Mouse (Mus musculus) urinary bladder, postnatal 10 days (tissue): ENCODE results near the gene Foxp1.

Experiments used
- DNase-seq: peaks from one replicate; pipeline ENCODE4 v3.0.0; 2022; ENCODE audit warnings: low spot score

Gene Foxp1

DNA sequence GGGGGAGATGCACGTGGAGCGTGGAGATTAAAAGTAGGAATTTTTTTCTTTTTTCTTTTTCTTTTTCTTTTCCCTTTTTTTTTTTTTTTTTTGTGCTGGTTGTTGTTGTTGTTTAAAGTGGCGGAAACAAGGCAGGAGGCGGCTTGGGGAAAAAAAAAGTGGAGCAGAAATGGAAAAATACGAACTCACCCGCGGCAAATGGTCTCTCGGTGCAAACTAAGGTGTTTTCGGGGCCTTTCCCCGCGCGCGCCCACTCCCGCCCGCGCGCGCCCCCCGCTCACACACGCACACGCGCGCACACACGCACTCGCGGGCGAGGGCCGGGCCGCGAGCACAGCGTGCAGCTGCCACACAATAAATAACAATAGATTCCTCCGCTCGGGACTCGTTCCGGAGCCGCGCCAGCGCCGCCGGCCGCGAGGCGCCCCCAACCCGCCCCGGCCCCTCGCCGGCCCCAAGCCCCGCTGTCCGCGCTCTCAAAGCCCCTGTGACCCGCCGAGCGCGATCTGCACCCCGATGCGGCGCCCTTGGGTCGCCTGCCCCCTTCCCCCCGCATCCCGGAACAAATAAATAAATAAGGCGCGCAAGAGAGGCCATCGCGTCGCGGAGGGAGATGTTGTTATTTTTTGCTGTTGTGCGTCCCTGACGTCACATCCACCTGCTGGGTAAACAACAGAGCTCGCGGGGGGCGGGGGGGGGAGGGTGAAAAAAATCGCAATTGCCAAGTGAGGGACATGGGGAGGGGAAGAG, at the start of gene Foxp1:
Foxp1 (minus strand) TSS at position 363 of the 750 bp plus-strand sequence.
- DNase-seq = no peak

DNA sequence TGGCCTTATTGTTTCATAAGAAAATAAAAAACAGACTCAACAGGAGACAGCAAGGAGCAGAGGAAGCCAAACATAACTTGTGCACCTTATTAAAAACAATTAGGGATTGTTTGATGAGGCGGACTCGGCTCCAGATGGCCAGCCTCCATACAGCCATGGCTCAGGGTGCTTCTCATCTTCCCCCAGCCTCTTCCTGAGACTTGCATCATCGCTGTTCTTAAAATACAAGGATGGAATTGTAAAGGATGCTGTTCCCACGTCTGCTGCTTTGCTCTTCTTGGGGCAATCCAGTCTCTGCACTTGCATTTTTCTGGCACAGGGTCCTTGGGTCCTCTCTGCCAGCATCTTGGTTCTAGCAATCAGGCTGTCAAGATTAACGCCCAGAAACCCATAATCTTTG, 49.5 kb upstream of the Foxp1 start:
- DNase-seq = no peak

DNA sequence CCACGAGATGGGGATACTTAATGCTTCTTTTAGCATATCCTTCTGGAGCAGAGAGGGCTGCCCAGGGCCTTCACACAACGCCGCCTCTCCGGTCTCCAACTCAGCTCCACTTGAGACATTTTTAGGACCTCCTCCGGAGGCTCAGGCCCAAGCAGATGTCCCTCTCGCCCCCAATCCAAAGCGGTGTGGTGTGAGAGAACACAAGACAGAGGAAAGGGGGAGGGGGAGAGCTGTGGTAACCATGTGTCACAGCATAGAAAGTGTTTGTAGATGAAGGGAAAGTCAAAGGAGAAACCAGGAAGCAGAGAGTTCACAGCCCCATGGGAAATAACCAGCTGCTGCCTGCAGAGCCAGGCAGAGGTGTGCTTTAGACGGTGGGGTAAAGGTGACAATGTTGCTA, 44.4 kb upstream of the Foxp1 start:
- no peak for DNase-seq

DNA sequence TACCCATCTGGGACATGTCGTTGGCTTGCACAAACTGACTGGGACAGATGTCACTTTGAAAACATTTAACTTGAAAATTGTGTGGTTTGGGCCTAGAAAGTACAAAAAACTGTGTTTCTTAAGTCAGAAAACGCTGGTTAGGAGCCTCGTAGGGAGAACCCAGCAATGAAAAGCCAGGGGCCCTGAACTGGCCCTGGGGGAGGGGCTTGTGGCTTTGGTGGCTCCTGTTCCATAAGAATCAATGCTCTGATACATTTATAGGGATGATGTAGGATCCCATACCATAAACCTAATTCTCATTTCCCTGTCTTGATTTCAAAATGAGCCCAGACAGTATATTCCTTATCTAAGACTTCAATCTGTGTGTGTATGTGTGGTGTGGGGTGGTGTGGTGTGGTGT, 42.2 kb upstream of the Foxp1 start:
- no peak for DNase-seq

DNA sequence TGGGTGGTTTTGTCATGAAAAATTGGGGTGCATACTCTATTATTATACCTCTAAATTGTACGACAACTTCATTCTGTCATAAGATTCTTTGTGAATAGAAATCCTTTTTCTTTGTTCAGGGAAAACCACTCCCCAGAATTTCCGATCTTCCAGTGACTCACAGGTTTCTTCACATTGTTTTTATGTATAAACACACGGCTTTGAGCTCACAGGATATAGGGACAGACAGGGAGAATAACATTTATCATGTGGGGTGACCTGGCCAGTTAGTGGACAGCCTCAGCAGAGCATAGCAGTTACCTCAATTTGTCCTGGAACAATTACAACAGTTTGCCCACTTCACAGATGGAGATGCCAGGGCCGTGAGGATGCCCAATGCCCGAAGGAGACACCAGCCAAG, 34.4 kb upstream of the Foxp1 start:
- no peak for DNase-seq

DNA sequence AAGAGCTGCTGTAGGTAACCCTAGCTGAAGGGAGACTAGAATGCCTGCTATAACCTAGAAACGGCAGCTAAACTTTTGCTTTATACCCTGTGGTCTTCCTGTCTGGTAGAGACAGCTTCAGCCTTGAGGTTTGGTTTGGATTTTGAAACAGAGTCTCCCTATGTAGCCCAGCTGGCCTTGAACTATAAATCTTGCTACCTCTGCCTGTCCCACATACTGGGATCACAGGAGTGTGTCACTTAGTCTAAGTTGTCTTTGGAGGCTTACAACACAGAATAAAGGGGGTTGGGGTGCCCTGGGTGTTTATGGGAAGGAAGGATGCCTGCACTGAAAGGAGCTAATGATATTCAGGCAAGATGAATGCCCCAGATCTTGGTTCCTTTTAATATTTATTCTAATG, 30.3 kb upstream of the Foxp1 start:
- DNase-seq = no peak

DNA sequence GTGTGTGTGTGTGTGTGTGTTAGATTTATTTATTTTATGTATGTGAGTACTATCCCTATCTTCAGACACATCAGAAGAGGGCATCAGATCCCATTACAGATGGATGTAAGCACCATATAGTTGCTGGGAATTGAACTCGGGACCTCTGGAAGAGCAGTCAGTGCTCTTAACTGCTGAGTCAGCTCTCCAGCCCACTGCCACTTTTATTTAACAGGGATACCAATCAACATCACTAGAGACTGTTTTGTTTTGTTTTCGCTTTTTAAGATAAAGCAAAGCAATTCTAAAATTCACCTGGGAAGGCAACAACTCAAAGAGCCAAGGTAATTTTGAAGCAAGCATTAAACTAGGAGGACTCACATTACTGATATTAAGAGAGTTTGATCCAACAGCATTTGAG, 23.9 kb upstream of the Foxp1 start:
- no peak for DNase-seq

DNA sequence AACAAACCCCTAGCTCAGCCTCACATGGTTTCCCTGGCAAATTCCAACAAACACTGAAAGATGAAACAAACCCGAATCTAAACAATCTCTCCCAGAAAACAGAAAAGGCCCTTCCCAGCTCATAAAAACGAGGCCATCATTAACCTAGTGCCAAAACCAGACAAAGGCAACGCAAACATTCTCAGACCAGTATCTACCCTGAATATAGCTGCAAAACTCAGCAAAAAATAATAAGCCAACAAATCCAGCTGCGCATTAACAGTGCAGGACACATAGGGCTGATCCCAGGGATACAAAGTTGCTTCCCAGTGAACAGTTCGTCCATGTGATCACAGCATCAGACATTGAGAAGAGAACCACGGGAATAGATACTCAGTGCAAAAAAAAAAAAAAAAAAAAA, 22.9 kb upstream of the Foxp1 start:
- DNase-seq = no peak

DNA sequence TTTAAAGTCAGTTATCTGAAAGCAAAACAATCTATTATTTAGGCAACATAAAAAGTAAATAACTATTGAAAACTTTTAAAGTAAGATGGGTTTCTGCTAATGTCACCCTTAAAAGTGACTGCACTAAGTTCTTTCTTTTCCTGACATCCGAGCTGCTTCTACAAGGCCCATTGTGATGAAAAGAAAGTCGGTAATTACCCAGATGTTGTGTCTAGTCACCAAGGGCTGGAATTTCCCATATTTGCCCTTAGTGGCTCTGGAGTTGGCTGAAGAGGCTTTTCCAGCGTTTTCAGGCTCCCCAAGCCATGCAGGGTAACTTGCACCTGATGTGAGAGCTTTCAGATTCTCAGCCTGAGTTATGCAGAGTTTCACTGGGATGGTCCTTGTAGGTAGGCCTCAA, 18.6 kb upstream of the Foxp1 start:
- DNase-seq = no peak

DNA sequence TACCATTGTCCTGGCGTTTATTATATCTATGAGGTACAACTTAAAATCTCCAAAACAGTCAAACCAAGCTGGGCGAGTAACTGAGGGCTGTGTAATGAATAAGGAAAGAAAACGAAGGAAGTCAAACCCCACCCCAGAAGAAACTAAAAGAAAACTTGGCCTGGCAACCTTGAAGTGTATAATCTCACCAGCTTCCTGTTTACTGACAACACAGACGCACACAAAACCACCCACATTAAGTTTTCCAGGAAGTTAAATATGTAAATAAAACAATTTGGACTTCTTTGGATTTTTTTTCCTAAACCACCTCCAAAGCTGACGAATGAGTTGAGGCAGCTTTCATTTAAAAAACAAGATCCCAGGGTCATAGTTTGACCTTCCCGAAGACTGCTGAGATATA, 18.1 kb upstream of the Foxp1 start:
- DNase-seq = no peak

DNA sequence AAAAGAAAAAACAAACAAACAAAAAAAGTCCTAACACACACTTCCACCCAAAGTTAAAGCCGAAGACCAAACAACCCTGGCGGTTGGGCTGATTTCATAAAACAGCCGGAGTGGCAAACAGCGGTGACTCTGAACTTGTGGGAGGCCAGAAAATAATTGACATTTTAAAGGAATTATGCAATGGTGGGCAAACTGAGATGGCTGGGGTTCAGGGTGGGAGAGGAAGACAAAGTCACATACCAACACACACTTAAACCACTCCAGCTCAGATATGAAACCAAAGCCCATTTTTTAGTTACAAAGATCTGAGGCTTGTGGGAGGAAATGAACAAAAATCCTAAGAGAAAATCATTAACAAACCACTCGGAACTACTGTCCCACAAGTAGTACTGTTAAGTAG, 17.6 kb upstream of the Foxp1 start:
- no peak for DNase-seq

DNA sequence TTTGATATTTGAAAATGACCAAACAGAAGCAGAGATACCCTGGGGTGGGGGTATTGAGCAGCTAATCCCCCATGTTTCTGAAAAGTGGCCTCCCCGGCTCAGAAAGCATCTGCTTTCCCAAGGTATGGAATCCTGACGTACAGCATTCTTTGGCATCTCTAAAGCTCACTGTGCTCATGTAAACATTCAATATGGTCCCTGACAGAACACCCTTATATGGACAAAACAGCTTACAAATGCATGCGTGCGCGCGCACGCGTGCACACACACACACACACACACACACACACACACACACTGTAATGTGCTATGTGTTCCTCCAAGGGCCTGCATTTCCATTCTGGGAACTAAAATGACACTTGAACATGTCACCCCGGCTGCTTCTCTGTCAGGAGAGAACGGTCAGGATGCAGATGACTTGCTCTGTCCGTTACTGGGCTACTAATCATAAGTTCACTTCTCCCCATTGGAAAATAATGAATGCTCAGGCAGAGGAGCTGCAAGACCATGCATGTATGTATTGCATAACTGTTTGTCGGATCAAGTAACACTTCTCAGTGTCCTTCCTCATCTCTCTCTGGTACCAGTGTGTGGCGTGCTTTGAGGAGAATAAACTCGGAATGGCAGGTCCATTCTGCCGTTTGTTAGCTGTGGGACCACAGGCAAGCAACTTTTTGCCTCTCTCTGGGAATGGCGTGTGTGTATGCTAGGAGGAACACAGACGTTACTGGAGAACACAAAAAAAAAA, 15.8 kb upstream of the Foxp1 start:
- no peak for DNase-seq

DNA sequence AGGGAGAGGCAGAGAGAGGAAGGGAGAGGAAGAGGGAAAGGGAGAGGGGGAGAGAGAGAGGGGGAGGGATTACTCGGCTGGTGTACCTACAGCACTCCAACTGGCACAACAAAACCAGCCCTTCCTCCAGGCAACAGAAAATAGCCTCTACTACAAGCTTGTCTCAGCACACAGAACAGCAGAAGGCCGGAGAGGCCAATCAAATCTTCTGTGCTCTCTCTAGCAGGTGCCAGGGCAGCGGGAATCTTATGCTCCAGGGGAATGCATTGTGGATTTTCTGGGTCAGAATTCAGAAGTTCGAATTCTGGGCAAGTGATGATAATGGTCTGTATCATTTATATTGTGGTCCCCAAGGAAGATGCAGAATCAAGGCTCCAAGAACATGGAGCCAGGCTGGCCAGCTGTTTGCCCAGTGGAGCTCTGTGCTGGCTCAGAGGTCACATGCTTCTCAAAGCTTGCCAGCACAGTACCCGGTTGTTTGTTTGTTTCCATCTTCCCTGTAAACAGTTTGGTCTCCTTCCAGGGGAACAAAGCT, 11.8 kb upstream of the Foxp1 start:
- DNase-seq = no peak

DNA sequence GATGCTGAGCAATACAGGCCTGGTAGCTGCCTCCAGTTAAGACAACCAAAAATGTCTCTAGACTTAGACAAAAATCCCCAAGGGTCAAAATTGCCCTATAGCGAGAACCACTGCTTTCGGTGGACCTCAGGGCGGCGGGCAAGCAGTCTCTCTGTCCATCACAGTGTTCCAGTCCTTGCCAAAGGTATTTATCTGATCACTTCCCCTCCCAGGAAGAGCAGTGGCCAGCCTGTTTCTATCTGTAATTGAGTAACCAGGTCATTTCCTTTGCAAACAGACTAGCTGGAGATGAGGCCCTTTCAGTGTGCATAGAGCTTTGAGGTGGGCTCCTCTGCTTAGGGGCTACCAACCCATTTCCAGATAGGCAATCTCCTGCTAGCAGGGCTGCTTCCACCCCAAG, 9.9 kb upstream of the Foxp1 start:
- DNase-seq = no peak

DNA sequence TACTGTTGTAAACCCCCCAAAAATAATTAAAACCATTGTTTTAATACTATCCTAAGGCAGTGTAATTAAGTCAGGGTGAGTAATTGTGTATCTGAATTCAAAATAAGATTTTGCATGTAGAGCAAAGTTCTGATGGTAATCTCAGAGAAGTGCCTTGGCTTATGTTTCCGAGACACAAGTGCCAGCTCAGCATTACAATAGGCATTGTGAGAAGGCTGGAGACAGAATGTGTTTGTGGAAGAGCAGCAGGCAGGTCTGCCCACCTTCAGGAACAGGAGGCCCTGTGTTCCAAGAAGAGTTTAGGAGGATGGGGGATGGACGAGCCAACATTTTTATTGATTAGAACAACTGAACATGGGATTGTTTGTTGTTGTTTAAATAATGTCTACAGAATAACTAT, 6.5 kb upstream of the Foxp1 start:
- no peak for DNase-seq

DNA sequence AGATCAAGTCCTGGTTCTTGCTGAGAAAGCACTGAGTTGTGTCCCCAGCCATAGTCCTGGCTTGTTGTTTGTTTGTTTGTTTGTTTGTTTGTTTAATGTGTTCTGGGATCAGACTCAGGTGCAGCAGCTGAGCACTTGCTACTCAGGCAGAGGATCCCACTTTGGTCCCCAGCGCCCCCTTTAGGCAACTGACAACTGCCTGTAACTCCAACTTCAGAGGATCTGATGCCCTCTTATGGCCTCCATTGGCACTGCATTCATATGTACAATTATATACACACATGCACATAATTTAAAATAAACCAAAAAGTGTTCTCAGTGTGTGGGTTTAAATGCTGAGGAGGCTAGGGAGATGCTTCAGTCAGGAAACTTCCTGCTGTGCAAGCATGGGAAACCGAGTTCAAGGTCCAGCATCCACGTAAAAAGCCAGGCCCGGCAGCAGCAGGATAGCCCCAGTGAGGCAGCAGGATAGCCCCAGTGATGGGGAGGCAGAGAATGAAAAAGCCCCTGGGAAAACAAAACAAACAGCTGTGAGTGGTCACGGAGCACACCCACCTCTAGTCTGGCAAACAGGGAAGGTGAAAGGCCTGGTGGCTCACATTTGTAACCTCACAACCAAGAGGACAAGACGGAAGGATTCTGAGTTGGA, 5.1 kb upstream of the Foxp1 start:
- DNase-seq = no peak

DNA sequence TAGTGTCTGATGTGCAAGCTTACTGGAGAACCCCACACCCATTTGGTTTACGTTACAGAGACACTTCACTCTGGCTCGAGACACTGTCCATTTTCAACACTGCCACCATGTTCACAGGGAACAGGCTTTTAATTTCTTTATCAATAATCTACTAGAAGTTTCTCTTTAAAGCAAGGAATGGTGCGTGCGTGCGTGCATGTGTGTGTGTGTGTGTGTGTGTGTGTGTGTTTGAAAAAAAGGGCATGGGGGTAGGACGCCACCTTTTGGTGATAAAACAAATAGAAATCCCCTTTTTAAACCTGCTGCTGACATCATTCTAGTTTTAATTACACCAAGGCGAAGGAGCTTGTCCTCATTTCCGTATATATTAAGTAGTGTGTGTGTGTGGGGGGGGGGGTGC, 2.8 kb upstream of the Foxp1 start:
- DNase-seq = no peak

DNA sequence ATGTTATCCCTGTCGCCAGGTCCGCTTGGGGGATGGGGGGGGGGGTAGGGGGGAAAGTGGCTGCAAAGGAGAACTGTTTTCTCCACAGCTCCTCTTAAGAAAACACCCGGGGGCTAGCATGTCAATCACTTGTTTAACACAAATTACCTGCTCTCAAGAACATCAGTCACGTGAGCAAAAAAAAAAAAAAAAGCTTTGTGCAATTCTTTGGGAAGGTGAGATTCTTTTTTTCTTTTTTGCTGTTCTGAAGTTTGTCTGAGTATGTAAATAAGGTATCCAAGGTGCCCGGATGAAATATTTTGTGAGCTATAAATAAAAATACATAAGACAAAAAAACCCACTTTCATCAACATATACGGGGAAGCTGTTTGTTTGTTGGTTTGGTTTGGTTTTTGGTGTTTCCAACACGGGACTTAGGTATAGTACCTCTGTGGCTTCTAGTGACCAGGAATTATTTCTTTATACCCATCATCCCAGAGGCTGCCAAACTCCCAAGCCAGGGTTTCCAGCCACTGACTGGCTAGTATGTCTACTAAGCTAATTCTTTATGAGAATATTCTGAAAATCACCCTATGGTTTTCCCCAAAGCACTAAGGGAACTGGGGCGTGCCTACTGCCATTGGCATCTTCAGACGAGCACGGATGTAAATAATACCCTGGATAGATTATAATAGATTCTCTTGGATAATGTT, 1.3 kb upstream of the Foxp1 start:
- DNase-seq = no peak

DNA sequence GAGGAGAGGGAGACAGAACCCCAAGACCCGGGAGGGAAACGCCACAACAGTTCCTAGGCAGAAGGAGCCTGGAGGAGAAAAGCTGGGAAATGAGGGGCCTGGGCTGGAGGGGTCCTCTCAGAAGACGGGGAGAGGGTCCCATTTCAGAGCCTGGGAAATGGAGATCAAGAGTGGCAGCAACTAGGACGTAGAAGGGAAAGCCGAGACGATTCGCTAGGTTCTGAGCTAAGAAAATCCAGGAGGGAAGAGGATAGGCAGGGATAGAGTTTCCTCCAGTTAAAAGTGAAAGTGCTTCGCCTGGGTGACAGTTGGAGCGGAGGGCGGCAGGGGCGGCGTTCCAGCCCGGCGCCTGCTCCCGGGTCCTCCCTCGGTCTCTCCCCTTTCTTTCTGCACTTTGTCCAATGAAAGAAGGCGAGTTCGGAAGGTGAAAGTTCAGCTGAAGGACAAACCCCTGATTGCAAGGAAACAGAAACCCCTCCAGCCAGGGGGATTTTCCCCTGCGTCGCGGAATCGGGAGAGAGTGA, 650 bp upstream of the Foxp1 start:
- DNase-seq = no peak

DNA sequence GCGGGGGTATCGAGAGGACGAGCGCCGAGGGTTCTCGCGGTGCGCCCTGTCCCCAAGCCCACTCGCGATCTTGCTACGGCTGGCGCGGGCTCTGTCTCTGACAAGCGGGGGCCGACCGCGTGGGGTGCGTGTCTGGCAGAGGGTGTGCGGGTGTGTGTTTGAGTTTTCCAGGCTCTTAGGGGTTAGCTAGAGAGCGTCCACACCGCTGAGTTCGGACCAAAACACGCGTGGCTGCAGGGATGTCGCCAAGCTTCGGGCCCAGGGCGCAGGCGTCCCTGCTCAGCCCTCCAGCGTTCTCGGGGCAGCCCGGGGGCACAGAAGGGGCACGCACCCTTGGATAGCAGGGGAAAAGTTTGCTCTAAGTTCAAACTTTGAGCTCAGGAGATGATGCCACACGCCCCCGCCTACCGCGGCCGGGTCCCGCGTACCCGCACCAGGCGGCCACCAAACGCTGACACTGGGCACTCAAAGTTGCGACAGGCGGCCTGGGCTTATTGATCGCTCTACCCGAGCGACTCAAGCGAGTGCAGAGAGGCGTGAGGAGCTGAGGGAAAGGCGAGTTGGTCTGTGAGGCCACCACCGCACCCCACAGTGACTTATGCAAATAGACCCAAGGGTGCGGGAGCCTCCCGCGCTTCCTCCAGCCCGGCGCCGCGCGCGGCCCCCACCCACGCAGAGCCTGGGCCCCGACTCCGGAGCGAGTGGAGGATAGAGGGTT, 721 bp downstream of the Foxp1 start:
- no peak for DNase-seq

DNA sequence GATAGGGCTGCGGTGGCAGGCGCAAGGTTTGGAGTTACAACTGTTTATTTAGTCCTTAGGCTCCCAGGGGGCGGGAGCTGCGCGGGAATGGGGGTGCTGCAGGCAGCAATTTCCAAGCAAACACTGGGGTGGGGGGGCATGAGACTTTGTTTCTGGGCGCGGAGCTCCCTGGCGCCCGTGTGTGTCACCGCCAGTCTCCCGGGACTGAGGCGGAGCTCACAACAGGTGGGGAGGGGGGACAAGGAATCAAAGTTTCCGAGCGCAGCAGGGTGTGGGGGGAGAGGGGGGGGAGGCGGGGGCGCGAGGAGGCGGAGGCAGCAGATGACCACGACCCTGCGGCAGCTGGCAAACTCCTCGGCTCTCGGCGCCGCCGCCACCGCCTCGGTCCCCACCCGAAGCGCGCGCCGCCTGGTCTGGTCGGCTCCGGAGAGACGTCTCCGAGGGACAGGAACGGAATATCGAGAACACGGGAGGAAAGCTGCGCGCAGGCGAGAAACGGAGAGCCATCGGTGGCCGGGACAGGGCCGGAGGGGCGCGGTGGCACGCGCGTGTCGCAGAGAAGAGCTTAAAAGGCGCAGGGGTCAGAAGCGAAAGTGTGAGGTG, 1.4 kb downstream of the Foxp1 start:
- peak; percentile 21 for DNase-seq
